Mouse (Mus musculus) liver, adult 2 months (tissue): ENCODE data around the gene Fgfr2.

Experiments used
- CTCF ChIP-seq: fragments of 200-500 bp; IDR thresholded peaks from 2 replicates; pipeline ENCODE4 v1.5.1; 2011; ENCODE audit warnings: low read depth, low read length, control low read depth
- POLR2A ChIP-seq: fragments of 200-500 bp; IDR thresholded peaks from 2 replicates; pipeline ENCODE4 v1.6.1; 2011; ENCODE audit warnings: low read length, control low read depth; ENCODE audit not compliant: insufficient read depth; ENCODE audit errors: extremely low read depth

DNA sequence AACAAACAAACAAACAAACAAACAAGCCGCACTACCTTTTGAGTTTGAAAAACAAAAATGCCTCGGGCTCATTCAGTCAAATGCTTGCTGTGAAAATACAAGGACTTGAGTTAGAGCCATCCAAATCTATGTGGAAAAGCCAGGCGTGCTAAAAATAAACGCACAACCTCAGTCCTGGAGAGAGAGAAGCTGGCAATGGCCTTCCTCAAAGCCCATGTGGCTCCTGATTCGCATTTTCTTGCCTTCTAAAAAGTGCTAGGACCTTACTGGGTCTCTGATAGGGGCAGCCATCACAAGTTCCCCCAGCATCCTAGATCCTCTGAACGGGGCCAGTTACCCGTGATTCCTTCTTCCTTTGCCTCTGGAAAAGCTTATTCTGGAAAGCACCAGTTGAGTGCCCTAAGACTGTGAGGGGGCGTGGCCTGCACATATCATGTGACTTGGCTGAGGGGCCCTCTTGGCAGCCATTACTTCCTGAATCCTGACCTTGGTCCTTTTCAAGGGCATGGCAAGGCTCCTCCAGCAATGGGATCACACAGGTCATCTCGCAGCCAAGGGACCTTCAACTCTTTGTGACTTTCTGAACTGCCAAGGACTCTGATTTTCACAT lies 226.8 kb downstream of the Fgfr2 start:
- TF ChIP-seq CTCF (no peak), POLR2A (no peak)
